Mouse (Mus musculus) erythroblast, embryonic 14.5 days (primary cell): ENCODE data around the gene Ctdnep1.

Experiments used
- GATA1 ChIP-seq: IDR thresholded peaks from 2 replicates; pipeline ENCODE4 v1.6.1; 2012; ENCODE audit warnings: low read length, inconsistent platforms, mixed read lengths
- TAL1 ChIP-seq: IDR thresholded peaks from 3 replicates; pipeline ENCODE4 v1.6.1; 2012; ENCODE audit warnings: low read length, inconsistent platforms, mixed read lengths

DNA sequence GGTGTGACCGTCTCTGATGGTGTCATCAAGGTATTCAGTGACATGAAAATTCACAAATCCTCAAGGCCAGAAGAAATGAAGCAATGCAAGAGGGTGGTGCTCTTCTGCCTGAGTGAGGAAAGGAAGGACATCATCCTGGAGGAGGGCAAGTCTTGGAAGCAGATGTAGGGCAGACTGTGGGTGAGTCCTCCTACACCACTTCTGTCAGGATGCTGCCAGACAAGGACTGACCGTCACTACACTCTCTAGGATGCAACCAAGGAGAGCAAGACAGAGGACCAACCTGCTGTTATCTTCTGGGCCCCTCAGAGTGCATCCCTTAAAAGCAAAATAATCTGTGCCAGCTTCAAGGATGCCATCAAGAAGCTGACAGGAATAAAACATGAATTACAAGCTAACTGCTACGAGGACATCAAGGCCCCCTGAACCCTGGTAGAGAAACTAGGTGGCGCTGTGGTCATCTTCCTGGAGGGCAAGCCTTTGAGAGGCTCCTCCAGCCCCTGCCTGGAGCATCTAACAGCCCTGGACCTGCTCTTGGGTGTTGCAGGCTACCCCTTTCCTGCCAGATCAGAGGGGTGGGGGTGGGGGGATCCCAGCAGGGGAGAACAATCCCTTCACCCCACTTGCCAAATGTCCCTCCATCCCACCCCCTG is 30.0 kb upstream of the Ctdnep1 start:
- TF ChIP-seq GATA1 (no peak), TAL1 (no peak)
